Mouse (Mus musculus) right cerebral cortex, adult 2 months (tissue): ENCODE measurements around the gene Chrdl2.
"Not testable (repeated sequence)": the region's sequence is repeated elsewhere in the genome, so short reads cannot be mapped to it uniquely, and the experiment has no call there.

ENCODE experiments used
- DNase-seq, 2 experiments: peaks; one replicate each; pipeline ENCODE4 v3.0.0; 2021 to 2022; ENCODE audit warnings: low spot score in 2 of 2

Chrdl2 gene

GRCm38 (mm10) chr7:100034815-100035463 lies 29.0 kb downstream of the Chrdl2 start:
- DNase-seq = no peak

DNA sequence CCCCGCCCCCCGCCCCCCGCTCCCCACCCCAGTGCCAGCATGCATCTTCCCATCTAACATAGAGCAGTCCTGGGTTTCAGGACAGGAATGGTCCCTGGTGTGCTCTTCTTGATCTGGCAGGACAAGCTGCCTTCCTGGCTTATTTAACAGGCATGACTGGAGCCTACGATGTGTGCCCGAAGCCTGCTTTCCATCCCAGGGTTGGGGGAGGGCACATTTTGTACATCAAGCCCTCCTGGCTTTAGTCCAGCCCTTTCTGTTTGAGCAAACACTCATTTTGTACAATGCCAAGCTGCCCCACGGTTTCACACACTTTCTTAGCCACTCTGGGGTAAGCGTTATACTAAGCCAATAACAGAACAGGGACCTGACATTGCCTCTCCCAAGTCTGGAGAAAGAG lies 30.1 kb downstream of the Chrdl2 start:
- DNase-seq = no peak

DNA sequence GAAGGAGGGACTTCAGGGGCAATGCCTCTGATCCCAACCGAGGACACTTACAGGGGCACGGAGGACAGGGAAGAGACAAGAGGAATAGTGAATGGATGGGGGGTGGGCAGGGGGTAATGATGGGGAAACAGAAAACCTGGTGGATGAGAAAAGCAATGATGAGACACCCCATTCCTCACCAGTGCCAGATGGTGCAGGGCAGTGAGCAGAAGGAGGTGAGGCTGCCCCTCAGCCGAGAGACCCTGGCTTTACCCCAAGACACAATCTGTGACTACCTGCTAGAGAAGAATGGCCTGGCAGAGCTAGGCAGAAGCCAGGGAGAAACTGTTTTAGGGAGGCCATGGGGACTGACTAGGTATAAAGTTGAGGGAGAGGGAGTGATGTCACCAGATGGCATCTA lies 30.5 kb downstream of the Chrdl2 start:
- DNase-seq = no peak

GRCm38 (mm10) chr7:100042120-100042519 lies 36.1 kb downstream of the Chrdl2 start:
- no peak for DNase-seq

DNA sequence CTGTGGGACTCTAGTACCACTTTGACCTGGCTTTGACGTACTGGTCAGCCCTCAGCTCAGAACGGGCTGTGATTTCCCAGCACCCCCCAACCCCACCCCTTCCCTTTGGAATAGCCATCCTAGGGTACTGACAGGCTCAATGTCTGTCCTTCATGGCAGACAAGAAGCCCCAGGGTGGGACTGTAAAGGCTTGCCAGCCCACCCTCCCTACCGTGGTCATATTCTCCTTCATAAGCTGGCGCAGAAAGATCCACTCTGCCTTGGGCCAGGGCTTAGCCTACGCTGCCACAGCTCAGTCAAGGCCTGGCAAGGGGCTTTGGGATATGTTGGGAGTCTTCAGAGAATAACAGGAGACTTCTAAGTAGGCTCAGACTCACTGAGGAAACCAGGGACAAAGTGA lies 37.1 kb downstream of the Chrdl2 start:
- no peak for DNase-seq

DNA sequence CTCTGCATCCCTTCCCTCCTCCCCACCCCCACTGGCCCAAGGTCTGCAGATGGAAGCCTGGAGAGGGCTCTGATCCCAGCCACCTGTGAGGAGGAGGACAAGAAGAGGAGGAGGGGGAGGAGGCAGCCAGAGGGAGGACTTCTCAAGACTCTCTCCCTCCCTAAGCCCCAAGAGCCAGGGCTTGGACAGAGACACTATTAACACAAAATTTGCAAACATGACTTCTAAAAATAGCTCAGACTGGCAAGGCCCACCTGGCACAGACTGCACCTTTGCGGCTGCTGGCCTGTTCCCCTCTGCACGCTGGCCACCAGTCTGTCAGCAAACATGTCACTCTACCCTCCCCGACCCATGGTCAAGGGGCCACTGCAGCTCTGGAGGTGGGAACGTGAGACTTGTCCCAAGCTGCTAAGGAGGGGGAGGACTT lies 37.6 kb downstream of the Chrdl2 start:
- DNase-seq = no peak

DNA sequence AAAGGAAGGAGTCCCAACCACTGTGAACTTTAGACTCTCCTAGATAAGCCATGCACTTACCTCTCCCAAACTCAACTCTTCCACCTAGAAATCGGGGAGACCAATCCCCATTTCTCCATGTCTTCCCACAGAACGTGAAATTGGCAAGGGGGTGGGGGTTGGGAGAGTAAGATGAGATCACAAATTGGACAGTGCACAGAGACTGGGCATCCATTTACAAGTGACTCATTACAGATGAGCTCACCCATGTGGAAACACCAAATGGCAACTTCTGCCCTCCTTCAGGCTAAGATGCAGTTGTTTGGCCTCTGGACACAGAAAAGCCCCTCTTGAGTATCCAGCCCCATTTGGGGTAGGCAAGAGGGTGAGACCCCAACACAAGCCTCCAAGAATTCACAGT lies 40.5 kb downstream of the Chrdl2 start:
- DNase-seq = no peak

GRCm38 (mm10) chr7:100051904-100052303 lies 45.9 kb downstream of the Chrdl2 start:
- no peak for DNase-seq

- not testable (repeated sequence) for DNase-seq
Observed at GRCm38 (mm10) chr7:100052991-100053390, 47.0 kb downstream of the Chrdl2 start.

- no peak for DNase-seq
Observed at GRCm38 (mm10) chr7:100073959-100074358, 68.0 kb downstream of the Chrdl2 start.

DNA sequence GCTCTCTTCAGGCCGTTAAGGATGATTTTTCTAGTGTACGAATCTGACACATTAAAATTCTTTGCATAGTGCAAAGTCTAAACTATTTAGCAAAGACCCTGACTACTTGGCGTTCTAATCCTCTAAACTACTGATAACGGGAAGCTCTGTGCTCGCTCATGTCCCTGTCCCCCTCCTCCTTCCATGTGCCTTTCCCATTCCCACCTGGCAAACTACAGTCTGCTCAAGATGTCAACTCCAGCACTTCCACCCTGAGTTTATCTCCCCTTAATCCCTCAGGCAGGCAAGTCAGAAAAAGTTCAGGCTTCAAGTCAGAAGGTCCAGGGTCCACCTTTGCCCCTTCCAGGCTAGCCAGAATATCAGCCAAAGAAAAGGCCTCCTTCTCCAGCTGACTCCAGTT lies 70.3 kb downstream of the Chrdl2 start:
- DNase-seq = no peak

GRCm38 (mm10) chr7:100077071-100077470 lies 71.1 kb downstream of the Chrdl2 start:
- DNase-seq = no peak

- DNase-seq = no peak
Observed at GRCm38 (mm10) chr7:100080087-100080781, 74.3 kb downstream of the Chrdl2 start.

GRCm38 (mm10) chr7:100082836-100083235 lies 76.9 kb downstream of the Chrdl2 start:
- DNase-seq = no peak

GRCm38 (mm10) chr7:100083812-100084211 lies 77.8 kb downstream of the Chrdl2 start:
- no peak for DNase-seq
